Mouse (Mus musculus): ENCODE measurements around the gene Apbb1ip. TPM values are rescaled to one million over a fixed set of nuclear protein-coding genes. Genes with fewer than 3 reads are reported as not detected.
A peak's percentile ranks its signal among the peaks of the same experiment; 100 is the strongest.
"Not testable (repeated sequence)": the region's sequence is repeated elsewhere in the genome, so short reads cannot be mapped to it uniquely, and the experiment has no call there.

The Apbb1ip gene
- polyA plus RNA-seq, 1 experiment from 2014 or later, result 0.70 TPM

DNA sequence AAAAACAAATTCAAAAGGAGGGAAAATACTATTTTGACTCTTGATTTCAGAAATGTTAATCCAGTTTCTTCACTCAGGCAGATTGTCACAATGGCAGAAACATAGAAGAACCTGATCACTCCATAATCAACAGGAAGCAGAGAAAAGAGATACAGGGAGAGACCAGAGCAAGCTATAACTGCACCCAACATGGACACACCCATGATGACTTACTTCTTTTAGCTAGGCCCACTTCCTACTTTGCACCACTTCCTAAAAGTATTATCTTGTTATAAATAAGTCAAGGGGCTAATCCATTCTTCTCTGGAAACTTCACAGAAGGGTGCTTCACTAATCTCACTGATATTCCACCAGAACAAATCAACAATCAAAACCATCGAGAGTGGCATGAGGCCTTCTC, 42.3 kb downstream of the Apbb1ip start:
- Histone ChIP-seq H3K4me2 (ENCODE audit: low read length) (no peak overlapping the region), H3K27me3 (ENCODE audit: control insufficient read depth, insufficient read depth, low read depth, low read length) (no peaks in the 10 kb centered on the region), H3K9ac (ENCODE audit: low read depth, low read length) (no peak overlapping the region), H3K36me3 (ENCODE audit: control insufficient read depth, insufficient read depth, low read length) (no peaks in the 10 kb centered on the region), H3K4me1 (ENCODE audit: control insufficient read depth, insufficient read depth, low read length) (no peaks in the 10 kb centered on the region), H3K27ac (ENCODE audit: low read length) (no peak overlapping the region), H3K9me3 (replicated peaks; ENCODE audit: control insufficient read depth, low read length, poor library complexity, severe bottlenecking) (no peaks in the 10 kb centered on the region), H3K4me3 (ENCODE audit: low read depth, low read length) (no peak overlapping the region)
- 36% methylated on average over 1 of the region's 1 CpGs for WGBS
- ATAC-seq, result no peak

GRCm38 (mm10) chr2:22822293-22822692, 48.4 kb downstream of the Apbb1ip start:
- no peak for ATAC-seq
- Histone ChIP-seq H3K36me3 (ENCODE audit: control insufficient read depth, insufficient read depth, low read length) (no peaks in the 10 kb centered on the region), H3K9me3 (replicated peaks; ENCODE audit: control insufficient read depth, low read length, poor library complexity, severe bottlenecking) (no peaks in the 10 kb centered on the region), H3K4me2 (ENCODE audit: low read length) (no peak overlapping the region), H3K4me3 (ENCODE audit: low read depth, low read length) (no peak overlapping the region), H3K27ac (ENCODE audit: low read length) (no peak overlapping the region), H3K4me1 (ENCODE audit: control insufficient read depth, insufficient read depth, low read length) (no peaks in the 10 kb centered on the region), H3K27me3 (ENCODE audit: control insufficient read depth, insufficient read depth, low read depth, low read length) (no peaks in the 10 kb centered on the region), H3K9ac (ENCODE audit: low read depth, low read length) (no peak overlapping the region)
- 64% methylated on average over 2 of the region's 2 CpGs for WGBS

DNA sequence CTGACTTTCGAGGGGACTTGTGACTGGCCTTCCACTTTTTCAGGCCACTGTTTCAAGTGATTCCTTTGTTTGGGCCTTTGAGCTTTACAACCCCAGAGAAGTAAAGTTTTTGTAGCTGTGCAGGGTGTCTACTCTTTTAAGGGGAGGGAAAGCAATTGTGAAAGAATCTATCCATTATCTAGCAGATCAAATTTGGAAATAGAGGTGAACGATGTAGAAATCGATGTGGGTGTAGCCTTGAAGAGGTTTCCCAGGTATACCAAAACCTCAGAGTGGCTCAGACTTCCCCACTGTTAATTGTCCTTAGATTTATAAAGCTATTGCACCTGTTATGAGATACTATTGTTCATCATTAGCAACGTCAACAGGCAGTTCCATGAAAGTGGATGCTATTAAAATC, 71.6 kb downstream of the Apbb1ip start:
- Histone ChIP-seq H3K27me3 (ENCODE audit: control insufficient read depth, insufficient read depth, low read depth, low read length) (no peaks in the 10 kb centered on the region), H3K9me3 (replicated peaks; ENCODE audit: control insufficient read depth, low read length, poor library complexity, severe bottlenecking) (no peaks in the 10 kb centered on the region), H3K4me3 (ENCODE audit: low read depth, low read length) (no peak overlapping the region), H3K27ac (ENCODE audit: low read length) (no peak overlapping the region), H3K36me3 (ENCODE audit: control insufficient read depth, insufficient read depth, low read length) (no peaks in the 10 kb centered on the region), H3K4me1 (ENCODE audit: control insufficient read depth, insufficient read depth, low read length) (no peaks in the 10 kb centered on the region), H3K9ac (ENCODE audit: low read depth, low read length) (no peak overlapping the region), H3K4me2 (ENCODE audit: low read length) (no peak overlapping the region)
- no peak for ATAC-seq
- 91% methylated on average over 4 of the region's 4 CpGs for WGBS

GRCm38 (mm10) chr2:22851900-22852299, 78.0 kb downstream of the Apbb1ip start:
- no peak overlapping the region for H3K4me3 ChIP-seq (ENCODE audit: low read depth, low read length)
- H3K9me3 ChIP-seq (replicated peaks; ENCODE audit: control insufficient read depth, low read length, poor library complexity, severe bottlenecking), result no peaks in the 10 kb centered on the region
- no peak for ATAC-seq
- H3K4me2 ChIP-seq (ENCODE audit: low read length), result no peak overlapping the region
- H3K27me3 ChIP-seq (ENCODE audit: control insufficient read depth, insufficient read depth, low read depth, low read length), result no peaks in the 10 kb centered on the region
- H3K36me3 ChIP-seq (ENCODE audit: control insufficient read depth, insufficient read depth, low read length), result no peaks in the 10 kb centered on the region
- H3K4me1 ChIP-seq (ENCODE audit: control insufficient read depth, insufficient read depth, low read length), result no peaks in the 10 kb centered on the region
- WGBS, result 81% methylated on average over 4 of the region's 4 CpGs
- no peak overlapping the region for H3K27ac ChIP-seq (ENCODE audit: low read length)
- no peak overlapping the region for H3K9ac ChIP-seq (ENCODE audit: low read depth, low read length)

DNA sequence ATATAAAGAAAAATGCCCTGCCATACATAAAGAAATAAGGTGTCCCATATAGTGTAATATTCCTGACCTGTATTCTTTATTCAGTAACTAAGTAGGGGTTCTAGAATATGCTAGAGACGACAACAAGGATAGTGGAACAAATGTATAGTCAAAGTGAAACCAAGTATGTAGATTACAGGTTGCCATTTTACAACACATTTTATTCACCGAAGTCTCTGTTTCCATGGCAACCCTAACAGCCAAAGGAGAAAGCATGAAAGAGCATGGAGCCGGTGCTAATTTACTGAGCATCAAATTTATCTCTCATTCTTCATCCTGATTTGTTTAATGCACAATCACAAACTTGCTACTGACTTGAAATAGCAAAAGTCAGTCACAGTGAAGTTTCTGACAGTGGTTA, 83.6 kb downstream of the Apbb1ip start:
- no peak overlapping the region for H3K4me3 ChIP-seq (ENCODE audit: low read depth, low read length)
- peak; percentile 62; the same call in 1 of the 2 replicates for ATAC-seq
- H3K27ac ChIP-seq (ENCODE audit: low read length), result no peak overlapping the region
- H3K4me2 ChIP-seq (ENCODE audit: low read length), result no peak overlapping the region
- H3K36me3 ChIP-seq (ENCODE audit: control insufficient read depth, insufficient read depth, low read length), result no peaks in the 10 kb centered on the region
- no peaks in the 10 kb centered on the region for H3K27me3 ChIP-seq (ENCODE audit: control insufficient read depth, insufficient read depth, low read depth, low read length)
- H3K9ac ChIP-seq (ENCODE audit: low read depth, low read length), result no peak overlapping the region
- 0 out of 2 replicates have a peak, but pooled peaks cover 2% of the 10 kb centered on the region for H3K4me1 ChIP-seq (ENCODE audit: control insufficient read depth, insufficient read depth, low read length)
- WGBS, result 22% methylated on average over 3 of the region's 3 CpGs
- no peaks in the 10 kb centered on the region for H3K9me3 ChIP-seq (replicated peaks; ENCODE audit: control insufficient read depth, low read length, poor library complexity, severe bottlenecking)

DNA sequence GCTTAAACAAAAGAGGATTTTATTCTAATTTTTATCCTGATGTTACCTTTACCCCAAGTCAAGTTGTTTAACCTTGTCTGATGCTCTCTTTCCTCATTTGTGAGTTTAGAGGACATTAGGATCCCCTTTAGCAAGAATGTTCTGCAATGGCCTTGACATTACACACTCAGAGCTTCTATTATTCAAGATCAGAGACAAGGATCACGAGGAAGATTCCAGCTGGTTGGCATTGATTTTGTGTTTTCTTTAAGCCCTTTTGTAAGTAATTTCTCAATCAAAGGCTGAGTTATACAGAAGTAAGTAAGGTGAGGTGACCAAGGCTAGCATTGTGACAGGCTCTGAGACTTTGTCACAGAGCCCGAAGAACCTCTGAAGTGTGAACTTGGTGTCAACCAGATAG, 88.3 kb downstream of the Apbb1ip start:
- no peak overlapping the region for H3K9ac ChIP-seq (ENCODE audit: low read depth, low read length)
- WGBS, result 71% methylated on average over 2 of the region's 2 CpGs
- no peaks in the 10 kb centered on the region for H3K36me3 ChIP-seq (ENCODE audit: control insufficient read depth, insufficient read depth, low read length)
- no peaks in the 10 kb centered on the region for H3K27me3 ChIP-seq (ENCODE audit: control insufficient read depth, insufficient read depth, low read depth, low read length)
- ATAC-seq, result no peak
- no peak overlapping the region for H3K4me2 ChIP-seq (ENCODE audit: low read length)
- no peaks in the 10 kb centered on the region for H3K9me3 ChIP-seq (replicated peaks; ENCODE audit: control insufficient read depth, low read length, poor library complexity, severe bottlenecking)
- no peak overlapping the region for H3K4me3 ChIP-seq (ENCODE audit: low read depth, low read length)
- H3K4me1 ChIP-seq (ENCODE audit: control insufficient read depth, insufficient read depth, low read length), result 0 out of 2 replicates have a peak, but pooled peaks cover 2% of the 10 kb centered on the region
- H3K27ac ChIP-seq (ENCODE audit: low read length), result no peak overlapping the region

- not testable (repeated sequence) for H3K27me3 ChIP-seq (ENCODE audit: control insufficient read depth, insufficient read depth, low read depth, low read length); H3K27ac ChIP-seq (ENCODE audit: low read length); H3K4me2 ChIP-seq (ENCODE audit: low read length); H3K4me3 ChIP-seq (ENCODE audit: low read depth, low read length); H3K9ac ChIP-seq (ENCODE audit: low read depth, low read length); H3K36me3 ChIP-seq (ENCODE audit: control insufficient read depth, insufficient read depth, low read length); H3K9me3 ChIP-seq (replicated peaks; ENCODE audit: control insufficient read depth, low read length, poor library complexity, severe bottlenecking); H3K4me1 ChIP-seq (ENCODE audit: control insufficient read depth, insufficient read depth, low read length)
- peak; percentile 96 for ATAC-seq
- WGBS, result 2% methylated on average over 6 of the region's 6 CpGs
Measured at GRCm38 (mm10) chr2:22864394-22865037, 90.6 kb downstream of the Apbb1ip start.

DNA sequence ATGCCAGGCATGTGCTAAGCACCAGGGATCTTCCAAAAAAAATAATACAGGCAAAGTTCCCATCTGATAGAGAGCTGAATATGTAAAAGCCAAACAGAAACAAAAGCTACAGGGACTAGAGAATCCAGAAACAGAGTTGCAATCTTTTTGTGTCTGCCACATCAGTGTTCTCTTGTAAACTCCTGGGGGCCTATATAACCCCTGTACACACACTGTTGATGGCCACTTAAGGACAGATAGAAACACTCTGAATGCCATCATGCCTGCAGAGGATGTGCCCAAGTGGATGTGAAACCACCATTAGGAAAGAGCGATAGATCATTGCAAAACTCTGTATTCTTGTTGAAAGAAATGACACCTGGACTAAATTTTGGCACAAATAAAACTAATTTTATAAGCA, 91.9 kb downstream of the Apbb1ip start:
- Histone ChIP-seq H3K27ac (ENCODE audit: low read length) (no peak overlapping the region), H3K9ac (ENCODE audit: low read depth, low read length) (no peak overlapping the region), H3K27me3 (ENCODE audit: control insufficient read depth, insufficient read depth, low read depth, low read length) (no peaks in the 10 kb centered on the region), H3K4me2 (ENCODE audit: low read length) (no peak overlapping the region), H3K36me3 (ENCODE audit: control insufficient read depth, insufficient read depth, low read length) (no peaks in the 10 kb centered on the region), H3K4me3 (ENCODE audit: low read depth, low read length) (no peak overlapping the region), H3K4me1 (ENCODE audit: control insufficient read depth, insufficient read depth, low read length) (no peaks in the 10 kb centered on the region), H3K9me3 (replicated peaks; ENCODE audit: control insufficient read depth, low read length, poor library complexity, severe bottlenecking) (no peaks in the 10 kb centered on the region)
- no peak for ATAC-seq
- WGBS, result 83% methylated on average over 1 of the region's 1 CpGs

GRCm38 (mm10) chr2:22866894-22867424, 93.1 kb downstream of the Apbb1ip start:
- no peak overlapping the region for H3K4me3 ChIP-seq (ENCODE audit: low read depth, low read length)
- H3K4me1 ChIP-seq (ENCODE audit: control insufficient read depth, insufficient read depth, low read length), result no peaks in the 10 kb centered on the region
- ATAC-seq, result no peak
- 83% methylated on average over 7 of the region's 7 CpGs for WGBS
- H3K27ac ChIP-seq (ENCODE audit: low read length), result no peak overlapping the region
- no peaks in the 10 kb centered on the region for H3K9me3 ChIP-seq (replicated peaks; ENCODE audit: control insufficient read depth, low read length, poor library complexity, severe bottlenecking)
- no peaks in the 10 kb centered on the region for H3K27me3 ChIP-seq (ENCODE audit: control insufficient read depth, insufficient read depth, low read depth, low read length)
- H3K9ac ChIP-seq (ENCODE audit: low read depth, low read length), result no peak overlapping the region
- no peaks in the 10 kb centered on the region for H3K36me3 ChIP-seq (ENCODE audit: control insufficient read depth, insufficient read depth, low read length)
- no peak overlapping the region for H3K4me2 ChIP-seq (ENCODE audit: low read length)

Data from midbrain, embryonic 16.5 days (tissue).